ENCODE assay signal across 14 mouse cellular contexts in the genomic region with DNA sequence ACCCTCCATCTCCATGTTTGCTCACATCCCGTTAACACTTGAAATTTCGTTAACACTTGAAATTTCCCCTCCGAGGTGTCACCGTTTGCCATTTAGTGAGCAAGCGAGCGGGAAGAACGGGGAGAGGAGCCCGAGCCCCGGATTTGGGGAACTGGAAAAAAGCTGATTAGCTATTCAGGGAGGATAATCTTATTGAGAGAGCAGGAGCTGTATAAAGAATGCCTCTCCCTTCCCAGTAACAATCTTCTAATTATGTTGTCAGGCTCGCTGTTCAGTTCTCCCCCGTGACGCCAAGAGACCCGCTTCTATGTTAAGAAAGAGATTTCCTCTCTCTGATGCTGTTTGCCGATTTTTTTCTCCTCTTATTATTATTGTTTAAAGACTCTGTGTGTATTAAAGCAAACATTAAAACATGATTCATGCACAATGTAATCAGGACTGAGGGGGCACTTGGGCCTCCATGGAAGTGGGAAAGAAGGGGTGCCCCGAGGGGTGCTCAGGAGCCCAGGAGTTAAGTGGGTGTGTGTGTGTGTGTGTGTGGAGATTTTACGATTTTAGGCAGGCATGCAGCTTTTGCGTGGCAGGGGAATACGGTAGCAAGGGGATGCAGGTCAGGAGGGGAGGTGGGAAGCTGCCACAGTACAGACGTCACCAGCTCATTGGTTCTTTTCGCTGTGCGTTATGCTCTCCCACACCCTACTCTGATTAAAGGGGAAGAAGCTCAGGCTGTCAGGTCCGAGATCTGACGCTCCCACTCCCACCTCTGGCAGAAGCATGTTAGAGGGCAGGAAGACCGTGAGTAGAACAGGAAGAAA.
DNase-seq lines count a peak whose midpoint lies in the region; ATAC-seq lines count a peak whose summit lies in the region.
"Had no signal": no experiment of that assay in that cellular context is flagged by ENCODE, and none has a peak within 500 bp of the region (broad histone marks: within the 10 kb centered on the region; RNA-seq: fewer than 3 reads in every experiment).

No protein-coding gene starts in this region.

- peak; percentile 60 for DNase-seq in brain, adult 2 months (ENCODE audit: low read depth, low spot score)
- DNase-seq in cerebellum, postnatal 10 days, result no peak
- DNase-seq in heart, postnatal 10 days, result no peak
- DNase-seq: cerebellum, adult 8-10 months; heart, adult 18-20 months; kidney, adult 8-10 months; lung, postnatal 36 days had no signal

- H3K4me2 ChIP-seq in embryonic facial prominence, embryonic 13.5 days, result 0 out of 2 replicates have a peak overlapping the region, but pooled peaks have one; percentile 9
- peak overlapping the region; percentile 4; the same call in 1 of the 2 replicates for H3K4me2 ChIP-seq in hindbrain, embryonic 13.5 days
- peak overlapping the region; percentile 43 for H3K4me2 ChIP-seq in midbrain, embryonic 15.5 days
- H3K4me2 ChIP-seq: embryonic facial prominence, embryonic 15.5 days; liver, embryonic 11.5 days had no signal

- H3K4me3 ChIP-seq in embryonic facial prominence, embryonic 13.5 days, result no peak overlapping the region
- no peak overlapping the region for H3K4me3 ChIP-seq in hindbrain, embryonic 13.5 days
- H3K4me3 ChIP-seq in midbrain, embryonic 15.5 days, result peak overlapping the region; percentile 16; the same call in 1 of the 2 replicates
- H3K4me3 ChIP-seq: embryonic facial prominence, embryonic 15.5 days had no signal

- H3K27ac ChIP-seq in embryonic facial prominence, embryonic 13.5 days, result no peak overlapping the region
- H3K27ac ChIP-seq in hindbrain, embryonic 13.5 days, result no peak overlapping the region
- H3K27ac ChIP-seq in midbrain, embryonic 15.5 days, result no peak overlapping the region
- H3K27ac ChIP-seq: embryonic facial prominence, embryonic 15.5 days had no signal

- no peak for ATAC-seq in embryonic facial prominence, embryonic 13.5 days (ENCODE audit: insufficient number of reproducible peaks, insufficient read depth, low FRiP score, low TSS enrichment, low read depth)
- no peak for ATAC-seq in hindbrain, embryonic 13.5 days (ENCODE audit: low FRiP score)
- ATAC-seq in midbrain, embryonic 15.5 days (replicated peaks), result peak; percentile 67
- no peak for ATAC-seq in megakaryocyte progenitor cell, adult 5-6 weeks (replicated peaks; ENCODE audit: poor library complexity)

- H3K4me1 ChIP-seq in embryonic facial prominence, embryonic 13.5 days, result peaks cover 8% of the 10 kb centered on the region; the same call in 1 of the 2 replicates
- peaks cover 22% of the 10 kb centered on the region for H3K4me1 ChIP-seq in hindbrain, embryonic 13.5 days (replicated peaks)
- H3K4me1 ChIP-seq in midbrain, embryonic 15.5 days, result peaks cover 17% of the 10 kb centered on the region
- H3K4me1 ChIP-seq: embryonic facial prominence, embryonic 15.5 days had no signal

- H3K36me3 ChIP-seq in embryonic facial prominence, embryonic 13.5 days, result no peaks in the 10 kb centered on the region
- no peaks in the 10 kb centered on the region for H3K36me3 ChIP-seq in hindbrain, embryonic 13.5 days
- no peaks in the 10 kb centered on the region for H3K36me3 ChIP-seq in midbrain, embryonic 15.5 days (replicated peaks)
- H3K36me3 ChIP-seq: embryonic facial prominence, embryonic 15.5 days; G1E had no signal

- intact Hi-C loops in heart, postnatal 10 days (cut with DNase I), result no loop called here

- peaks cover 30% of the 10 kb centered on the region for H3K27me3 ChIP-seq in embryonic facial prominence, embryonic 13.5 days
- peaks cover 74% of the 10 kb centered on the region for H3K27me3 ChIP-seq in hindbrain, embryonic 13.5 days
- peaks cover 54% of the 10 kb centered on the region for H3K27me3 ChIP-seq in midbrain, embryonic 15.5 days (replicated peaks)

- no peaks in the 10 kb centered on the region for H3K9me3 ChIP-seq in embryonic facial prominence, embryonic 13.5 days
- H3K9me3 ChIP-seq in hindbrain, embryonic 13.5 days, result no peaks in the 10 kb centered on the region
- H3K9me3 ChIP-seq in midbrain, embryonic 15.5 days, result no peaks in the 10 kb centered on the region
- H3K9me3 ChIP-seq: embryonic facial prominence, embryonic 15.5 days; G1E had no signal

- H3K9ac ChIP-seq in embryonic facial prominence, embryonic 13.5 days, result 0 out of 2 replicates have a peak overlapping the region, but pooled peaks have one; percentile 16
- H3K9ac ChIP-seq in hindbrain, embryonic 13.5 days, result no peak overlapping the region
- no peak overlapping the region for H3K9ac ChIP-seq in midbrain, embryonic 15.5 days
- H3K9ac ChIP-seq: embryonic facial prominence, embryonic 15.5 days had no signal

- 23% methylated on average over 24 of the region's 24 CpGs for WGBS in embryonic facial prominence, embryonic 13.5 days
- 43% methylated on average over 24 of the region's 24 CpGs for WGBS in hindbrain, embryonic 13.5 days
- WGBS in midbrain, embryonic 15.5 days, result 7% methylated on average over 24 of the region's 24 CpGs
